Mouse (Mus musculus): Measurements from ENCODE around the gene Selenon. TPM values are rescaled to one million over a fixed set of nuclear protein-coding genes. Genes with fewer than 3 reads are reported as not detected.
A peak's percentile ranks its signal among the peaks of the same experiment; 100 is the strongest.
"Not testable (repeated sequence)": the region's sequence is repeated elsewhere in the genome, so short reads cannot be mapped to it uniquely, and the experiment has no call there.

Gene Selenon
- polyA plus RNA-seq, 1 experiment from 2014 or later: 9.7 TPM

- H3K27me3 ChIP-seq (ENCODE audit: control insufficient read depth, insufficient read depth, low read depth, low read length): no peaks in the 10 kb centered on the region
- H3K4me3 ChIP-seq (ENCODE audit: low read length): peak overlapping the region; percentile 69
- H3K4me1 ChIP-seq (replicated peaks; ENCODE audit: control insufficient read depth, insufficient read depth, low read length): peaks cover 20% of the 10 kb centered on the region
- 73% methylated on average over 4 of the region's 4 CpGs for WGBS
- peak overlapping the region; percentile 81 for H3K4me2 ChIP-seq (ENCODE audit: low read depth, low read length)
- peak; percentile 6; the same call in 1 of the 2 replicates for ATAC-seq (ENCODE audit: low read depth)
- no peak overlapping the region for H3K27ac ChIP-seq (ENCODE audit: low read length)
- no peaks in the 10 kb centered on the region for H3K9me3 ChIP-seq (ENCODE audit: control insufficient read depth, low read length)
- no peaks in the 10 kb centered on the region; the same call in 1 of the 2 replicates for H3K36me3 ChIP-seq (ENCODE audit: control insufficient read depth, insufficient read depth, low read length)
- no peak overlapping the region for H3K9ac ChIP-seq (ENCODE audit: low read length)
Measured at GRCm38 (mm10) chr4:134510396-134510795, 41.6 kb downstream of the Selenon start.

DNA sequence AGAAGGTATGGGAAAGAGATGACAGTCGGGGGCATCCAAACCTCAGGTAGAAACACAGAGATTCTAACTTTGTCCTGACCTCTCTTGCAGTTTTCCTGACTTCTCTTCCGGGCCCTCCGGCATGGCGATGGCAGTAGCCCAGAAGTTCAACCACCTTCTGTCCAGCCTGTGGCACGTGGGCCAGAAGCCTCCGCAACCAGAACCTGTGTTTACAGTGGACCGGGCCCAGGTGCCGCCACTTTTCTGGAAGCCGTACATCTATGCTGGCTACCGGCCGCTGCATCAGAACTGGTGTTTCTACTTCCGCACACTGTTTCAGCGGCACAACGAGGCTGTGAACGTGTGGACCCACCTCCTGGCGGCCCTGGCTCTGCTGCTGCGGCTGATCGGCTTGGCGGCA is 45.3 kb downstream of the Selenon start:
- H3K27me3 ChIP-seq (ENCODE audit: control insufficient read depth, insufficient read depth, low read depth, low read length): no peaks in the 10 kb centered on the region
- no peak overlapping the region for H3K27ac ChIP-seq (ENCODE audit: low read length)
- no peak overlapping the region for H3K9ac ChIP-seq (ENCODE audit: low read length)
- no peaks in the 10 kb centered on the region for H3K9me3 ChIP-seq (ENCODE audit: control insufficient read depth, low read length)
- H3K4me2 ChIP-seq (ENCODE audit: low read depth, low read length): no peak overlapping the region
- no peak overlapping the region for H3K4me3 ChIP-seq (ENCODE audit: low read length)
- no peak for ATAC-seq (ENCODE audit: low read depth)
- 85% methylated on average over 19 of the region's 19 CpGs for WGBS
- H3K36me3 ChIP-seq (ENCODE audit: control insufficient read depth, insufficient read depth, low read length): no peaks in the 10 kb centered on the region; the same call in 1 of the 2 replicates
- peaks cover under 1% of the 10 kb centered on the region for H3K4me1 ChIP-seq (replicated peaks; ENCODE audit: control insufficient read depth, insufficient read depth, low read length)

- H3K4me3 ChIP-seq (ENCODE audit: low read length): no peak overlapping the region
- no peak overlapping the region for H3K27ac ChIP-seq (ENCODE audit: low read length)
- H3K4me1 ChIP-seq (replicated peaks; ENCODE audit: control insufficient read depth, insufficient read depth, low read length): no peaks in the 10 kb centered on the region
- no peaks in the 10 kb centered on the region for H3K27me3 ChIP-seq (ENCODE audit: control insufficient read depth, insufficient read depth, low read depth, low read length)
- H3K9me3 ChIP-seq (ENCODE audit: control insufficient read depth, low read length): no peaks in the 10 kb centered on the region
- no peak overlapping the region for H3K9ac ChIP-seq (ENCODE audit: low read length)
- no peaks in the 10 kb centered on the region; the same call in 1 of the 2 replicates for H3K36me3 ChIP-seq (ENCODE audit: control insufficient read depth, insufficient read depth, low read length)
- WGBS: 55% methylated on average over 3 of the region's 4 CpGs
- no peak for ATAC-seq (ENCODE audit: low read depth)
- no peak overlapping the region for H3K4me2 ChIP-seq (ENCODE audit: low read depth, low read length)
Measured at GRCm38 (mm10) chr4:134505966-134506594, 45.9 kb downstream of the Selenon start.

- H3K4me2 ChIP-seq (ENCODE audit: low read depth, low read length): no peak overlapping the region
- H3K36me3 ChIP-seq (ENCODE audit: control insufficient read depth, insufficient read depth, low read length): no peaks in the 10 kb centered on the region; the same call in 1 of the 2 replicates
- H3K27me3 ChIP-seq (ENCODE audit: control insufficient read depth, insufficient read depth, low read depth, low read length): no peaks in the 10 kb centered on the region
- H3K9ac ChIP-seq (ENCODE audit: low read length): no peak overlapping the region
- no peak for ATAC-seq (ENCODE audit: low read depth)
- H3K9me3 ChIP-seq (ENCODE audit: control insufficient read depth, low read length): no peaks in the 10 kb centered on the region
- 91% methylated on average over 4 of the region's 4 CpGs for WGBS
- H3K4me1 ChIP-seq (replicated peaks; ENCODE audit: control insufficient read depth, insufficient read depth, low read length): no peaks in the 10 kb centered on the region
- H3K27ac ChIP-seq (ENCODE audit: low read length): no peak overlapping the region
- no peak overlapping the region for H3K4me3 ChIP-seq (ENCODE audit: low read length)
Measured at GRCm38 (mm10) chr4:134505303-134505789, 46.6 kb downstream of the Selenon start.

GRCm38 (mm10) chr4:134503686-134504357 is 48.1 kb downstream of the Selenon start:
- no peaks in the 10 kb centered on the region for H3K4me1 ChIP-seq (replicated peaks; ENCODE audit: control insufficient read depth, insufficient read depth, low read length)
- H3K27me3 ChIP-seq (ENCODE audit: control insufficient read depth, insufficient read depth, low read depth, low read length): no peaks in the 10 kb centered on the region
- H3K27ac ChIP-seq (ENCODE audit: low read length): no peak overlapping the region
- 74% methylated on average over 4 of the region's 4 CpGs for WGBS
- no peak overlapping the region for H3K4me2 ChIP-seq (ENCODE audit: low read depth, low read length)
- H3K36me3 ChIP-seq (ENCODE audit: control insufficient read depth, insufficient read depth, low read length): no peaks in the 10 kb centered on the region; the same call in 1 of the 2 replicates
- no peak overlapping the region for H3K9ac ChIP-seq (ENCODE audit: low read length)
- no peak overlapping the region for H3K4me3 ChIP-seq (ENCODE audit: low read length)
- ATAC-seq (ENCODE audit: low read depth): no peak
- H3K9me3 ChIP-seq (ENCODE audit: control insufficient read depth, low read length): no peaks in the 10 kb centered on the region

- 83% methylated on average over 6 of the region's 6 CpGs for WGBS
- Histone ChIP-seq H3K27me3 (ENCODE audit: control insufficient read depth, insufficient read depth, low read depth, low read length) (no peaks in the 10 kb centered on the region), H3K4me1 (replicated peaks; ENCODE audit: control insufficient read depth, insufficient read depth, low read length) (peaks cover 15% of the 10 kb centered on the region; the same call in 1 of the 2 replicates), H3K27ac (ENCODE audit: low read length) (no peak overlapping the region), H3K9me3 (ENCODE audit: control insufficient read depth, low read length) (no peaks in the 10 kb centered on the region), H3K4me2 (ENCODE audit: low read depth, low read length) (no peak overlapping the region), H3K9ac (ENCODE audit: low read length) (no peak overlapping the region), H3K4me3 (ENCODE audit: low read length) (no peak overlapping the region), H3K36me3 (ENCODE audit: control insufficient read depth, insufficient read depth, low read length) (no peaks in the 10 kb centered on the region)
- ATAC-seq (ENCODE audit: low read depth): no peak
Measured at GRCm38 (mm10) chr4:134501095-134501494, 50.9 kb downstream of the Selenon start.

DNA sequence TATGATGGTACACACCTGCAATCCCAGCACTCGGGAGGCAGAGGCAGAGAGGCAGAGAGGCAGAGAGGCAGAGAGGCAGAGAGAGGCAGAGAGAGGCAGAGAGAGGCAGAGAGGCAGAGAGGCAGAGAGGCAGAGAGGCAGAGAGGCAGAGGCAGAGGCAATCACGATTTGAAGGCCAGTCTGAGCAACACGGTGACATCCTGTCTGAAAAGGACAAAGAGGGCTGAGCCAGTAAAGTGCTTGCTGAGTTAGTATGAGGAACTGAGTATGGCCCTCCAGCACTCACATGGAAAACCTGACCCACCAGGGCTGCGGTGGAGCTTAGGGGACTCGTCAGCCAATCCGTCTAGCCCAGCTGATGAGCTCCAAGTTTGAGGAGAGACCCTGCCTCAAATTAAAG is 53.0 kb downstream of the Selenon start:
- peaks cover 25% of the 10 kb centered on the region for H3K4me1 ChIP-seq (replicated peaks; ENCODE audit: control insufficient read depth, insufficient read depth, low read length)
- not testable (repeated sequence) for H3K4me3 ChIP-seq (ENCODE audit: low read length); H3K27ac ChIP-seq (ENCODE audit: low read length); H3K36me3 ChIP-seq (ENCODE audit: control insufficient read depth, insufficient read depth, low read length); ATAC-seq (ENCODE audit: low read depth); H3K4me2 ChIP-seq (ENCODE audit: low read depth, low read length); H3K27me3 ChIP-seq (ENCODE audit: control insufficient read depth, insufficient read depth, low read depth, low read length); H3K9me3 ChIP-seq (ENCODE audit: control insufficient read depth, low read length); H3K9ac ChIP-seq (ENCODE audit: low read length)
- 78% methylated on average over 6 of the region's 6 CpGs for WGBS

DNA sequence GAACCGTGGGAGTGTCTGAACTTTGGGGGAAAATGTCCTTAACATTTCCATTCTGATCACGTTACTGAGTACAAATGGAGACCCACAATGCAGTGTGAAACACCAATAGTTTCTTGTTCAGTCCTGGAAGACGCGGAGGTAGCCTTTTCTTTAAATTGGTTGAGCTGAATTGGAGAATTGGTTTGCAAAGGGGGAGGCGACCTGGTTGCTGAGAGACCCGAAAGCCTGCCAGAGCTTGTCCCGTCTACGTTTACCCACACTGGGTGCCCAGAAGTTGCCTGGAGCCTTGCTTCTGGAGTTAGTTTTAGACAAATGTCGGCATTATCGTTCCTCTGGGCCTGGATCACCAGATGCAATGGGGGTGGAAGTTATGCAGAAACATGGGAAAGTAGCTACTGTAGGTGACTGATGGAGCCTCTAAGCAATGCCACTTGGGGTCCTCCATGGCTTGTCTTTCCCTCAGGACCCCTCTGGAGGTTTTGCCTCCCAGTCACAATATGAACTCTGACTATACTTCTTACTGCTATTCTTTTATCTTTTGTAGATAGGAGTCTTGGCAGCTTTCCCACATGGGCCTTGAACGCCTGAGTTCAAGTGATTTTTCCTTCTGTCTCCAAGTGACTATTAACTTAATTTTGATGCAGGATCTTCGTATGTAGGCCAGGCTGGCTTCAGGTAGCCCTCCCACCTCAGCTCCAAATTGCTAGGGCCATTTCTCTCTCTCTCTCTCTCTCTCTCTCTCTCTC is 53.8 kb downstream of the Selenon start:
- H3K36me3 ChIP-seq (ENCODE audit: control insufficient read depth, insufficient read depth, low read length): no peaks in the 10 kb centered on the region
- no peaks in the 10 kb centered on the region for H3K9me3 ChIP-seq (ENCODE audit: control insufficient read depth, low read length)
- peaks cover 25% of the 10 kb centered on the region for H3K4me1 ChIP-seq (replicated peaks; ENCODE audit: control insufficient read depth, insufficient read depth, low read length)
- no peak for ATAC-seq (ENCODE audit: low read depth)
- H3K27me3 ChIP-seq (ENCODE audit: control insufficient read depth, insufficient read depth, low read depth, low read length): no peaks in the 10 kb centered on the region
- H3K9ac ChIP-seq (ENCODE audit: low read length): no peak overlapping the region
- no peak overlapping the region for H3K4me3 ChIP-seq (ENCODE audit: low read length)
- WGBS: 57% methylated on average over 12 of the region's 12 CpGs
- H3K4me2 ChIP-seq (ENCODE audit: low read depth, low read length): no peak overlapping the region
- no peak overlapping the region for H3K27ac ChIP-seq (ENCODE audit: low read length)

DNA sequence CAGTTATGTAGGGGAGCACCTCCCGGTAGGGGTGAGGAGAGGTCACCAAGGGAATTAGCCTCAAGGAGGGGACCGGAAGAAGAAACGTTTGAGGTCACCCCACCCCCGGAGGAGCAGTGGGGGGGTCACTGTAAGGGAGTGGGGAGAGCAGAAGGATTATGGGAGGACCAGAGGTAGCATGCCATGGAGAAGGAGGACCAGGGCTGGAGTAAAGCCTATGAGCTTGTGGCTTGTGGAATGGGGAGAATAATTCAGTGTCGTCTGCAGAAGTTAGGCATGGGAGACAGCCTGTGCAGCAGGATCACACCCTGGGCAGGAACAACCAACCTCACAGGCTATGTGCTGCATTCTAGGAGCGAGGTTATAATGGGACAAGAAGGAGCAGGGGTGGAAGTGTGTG is 54.7 kb downstream of the Selenon start:
- ATAC-seq (ENCODE audit: low read depth): no peak
- Histone ChIP-seq H3K36me3 (ENCODE audit: control insufficient read depth, insufficient read depth, low read length) (no peaks in the 10 kb centered on the region), H3K9ac (ENCODE audit: low read length) (peak overlapping the region; percentile 71), H3K9me3 (ENCODE audit: control insufficient read depth, low read length) (no peaks in the 10 kb centered on the region), H3K4me2 (ENCODE audit: low read depth, low read length) (peak overlapping the region; percentile 82), H3K27me3 (ENCODE audit: control insufficient read depth, insufficient read depth, low read depth, low read length) (no peaks in the 10 kb centered on the region), H3K4me3 (ENCODE audit: low read length) (peak overlapping the region; percentile 59), H3K27ac (ENCODE audit: low read length) (no peak overlapping the region), H3K4me1 (replicated peaks; ENCODE audit: control insufficient read depth, insufficient read depth, low read length) (peaks cover 25% of the 10 kb centered on the region)
- WGBS: 14% methylated on average over 6 of the region's 6 CpGs
